14 mouse cellular contexts compared by ENCODE assay signal in the genomic region with DNA sequence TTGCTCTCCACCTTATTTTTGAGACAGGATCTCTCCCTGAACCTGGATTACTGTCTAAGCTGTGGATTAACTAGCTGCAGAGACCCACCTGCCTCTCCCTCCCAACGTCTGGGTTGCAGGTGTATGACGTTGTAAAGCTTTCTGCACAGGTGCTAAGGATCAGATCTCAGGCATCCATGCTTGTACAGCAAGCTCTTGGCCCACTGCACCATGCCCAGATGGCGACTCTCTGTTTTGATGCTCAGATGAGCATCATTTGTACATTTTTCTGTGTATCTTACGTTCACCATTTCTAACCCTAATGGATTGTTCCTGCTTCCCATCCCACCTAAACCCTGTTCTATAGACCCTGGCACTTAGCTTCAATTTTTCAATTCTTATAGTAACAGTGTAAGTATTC.
"Had no signal": no experiment of that assay in that cellular context is flagged by ENCODE, and none has a peak within 500 bp of the region (broad histone marks: within the 10 kb centered on the region; RNA-seq: fewer than 3 reads in every experiment).

No protein-coding gene starts in this region.

- DNase-seq: cerebellum, adult 8-10 months; cerebellum, adult 9-10 months; cerebellum, adult 9-11 months; cerebellum, postnatal 36 days; embryo, embryonic 11 days; forebrain, postnatal 0 days; gastrocnemius, adult 2 months; gastrocnemius, postnatal 10 days; gastrocnemius, postnatal 14 days; gastrocnemius, postnatal 25 days; gastrocnemius, postnatal 36 days; heart, adult 11 months; heart, adult 18-20 months; heart, adult 2 months had no signal
